Mouse (Mus musculus) CH12.LX (cell line): ENCODE measurements around the gene Hk1. TPM values are rescaled to one million over a fixed set of nuclear protein-coding genes. Genes with fewer than 3 reads are reported as not detected.
A peak's percentile ranks its signal among the peaks of the same experiment; 100 is the strongest.

ENCODE experiments used
- DNase-seq: peaks from one replicate; pipeline ENCODE4 v3.0.0-alpha.2; 2013; ENCODE audit errors: extremely low read depth
- H3K27ac ChIP-seq: 2 replicates; pipeline ENCODE4 v1.5.1; 2012; ENCODE audit warnings: low read depth, mild to moderate bottlenecking, control low read depth, moderate library complexity; ENCODE audit not compliant: insufficient read depth
- H3K27me3 ChIP-seq: replicated peaks from 2 replicates; pipeline ENCODE3; 2012; ENCODE audit warnings: inconsistent platforms
- H3K36me3 ChIP-seq, 2 experiments: replicated peaks in 1 of 2; 2 replicates each; pipeline versions ENCODE3 to v1.6.1; 2012; ENCODE audit warnings: inconsistent platforms in 1 of 2, low read length in 1 of 2, mild to moderate bottlenecking in 1 of 2, mixed read lengths in 1 of 2, moderate library complexity in 1 of 2; ENCODE audit not compliant: control insufficient read depth in 1 of 2, insufficient read depth in 1 of 2
- H3K4me1 ChIP-seq, 2 experiments: 2 replicates each; pipeline ENCODE4 v1.6.1; 2012; ENCODE audit warnings: inconsistent platforms in 1 of 2, moderate library complexity in 1 of 2; ENCODE audit not compliant: insufficient read depth in 2 of 2, control insufficient read depth in 1 of 2
- H3K4me2 ChIP-seq: 2 replicates; pipeline ENCODE4 v1.6.1; 2012; ENCODE audit warnings: low read depth, mild to moderate bottlenecking, control low read depth; ENCODE audit not compliant: poor library complexity, insufficient read depth, severe bottlenecking
- H3K4me3 ChIP-seq, 3 experiments: fragments of 150-350 bp in 1 of 3; sonication (generic) in 1 of 3; replicated peaks in 1 of 3; 2 replicates each; pipeline versions ENCODE3 to v1.5.1; 2011 to 2012; ENCODE audit warnings: low read depth in 2 of 3, low read length in 2 of 3, mild to moderate bottlenecking in 2 of 3, moderate library complexity in 2 of 3, control low read depth in 1 of 3, improper control_type of control experiment in 1 of 3, inconsistent platforms in 1 of 3, mixed read lengths in 1 of 3; ENCODE audit not compliant: poor library complexity in 1 of 3
- H3K79me2 ChIP-seq: replicated peaks from 2 replicates; pipeline ENCODE4 v1.6.1; 2012; ENCODE audit warnings: mild to moderate bottlenecking, moderate library complexity; ENCODE audit not compliant: control insufficient read depth, poor library complexity, insufficient read depth, severe bottlenecking; ENCODE audit errors: extremely low read depth
- H3K9ac ChIP-seq: 2 replicates; pipeline ENCODE4 v1.6.1; 2012; ENCODE audit warnings: low read depth, mild to moderate bottlenecking, control low read depth, moderate library complexity; ENCODE audit not compliant: insufficient read depth
- H3K9me3 ChIP-seq: replicated peaks from 2 replicates; pipeline ENCODE3; 2012; ENCODE audit warnings: low read length, inconsistent platforms, mixed read lengths
- BHLHE40 ChIP-seq: IDR thresholded peaks from 2 replicates; pipeline ENCODE4 v1.6.1; 2011; ENCODE audit warnings: mild to moderate bottlenecking, low read depth, low read length, improper control_type of control experiment
- CHD2 ChIP-seq: IDR thresholded peaks from 2 replicates; pipeline ENCODE4 v1.6.1; 2011; ENCODE audit warnings: low read length, improper control_type of control experiment
- CTCF ChIP-seq, 2 experiments: IDR thresholded peaks in 1 of 2; conservative IDR thresholded peaks in 1 of 2; 2 replicates each; pipeline ENCODE4 v1.5.1; 2011 to 2012; ENCODE audit warnings: low read depth in 2 of 2, low read length in 2 of 2, improper control_type of control experiment in 1 of 2, inconsistent platforms in 1 of 2, mild to moderate bottlenecking in 1 of 2, moderate library complexity in 1 of 2
- ELF1 ChIP-seq: IDR thresholded peaks from 2 replicates; pipeline ENCODE4 v1.6.1; 2014; ENCODE audit warnings: low read depth, mild to moderate bottlenecking, inconsistent platforms, low read length, improper control_type of control experiment
- EP300 ChIP-seq: IDR thresholded peaks from 2 replicates; pipeline ENCODE4 v1.6.1; 2011; ENCODE audit warnings: low read length, improper control_type of control experiment
- GABPA ChIP-seq: IDR thresholded peaks from 2 replicates; pipeline ENCODE4 v1.6.1; 2012; ENCODE audit warnings: low read depth, low read length, improper control_type of control experiment, inconsistent platforms; ENCODE audit not compliant: insufficient replicate concordance
- IRF4 ChIP-seq: IDR thresholded peaks from 2 replicates; pipeline ENCODE4 v1.6.1; 2014; ENCODE audit warnings: low read depth, mild to moderate bottlenecking, inconsistent platforms, low read length, improper control_type of control experiment
- JUND ChIP-seq: conservative IDR thresholded peaks from 2 replicates; pipeline ENCODE4 v1.6.1; 2011; ENCODE audit warnings: low read depth, low read length, improper control_type of control experiment
- MAX ChIP-seq: IDR thresholded peaks from 2 replicates; pipeline ENCODE4 v1.6.1; 2011; ENCODE audit warnings: low read length, improper control_type of control experiment
- MAZ ChIP-seq: IDR thresholded peaks from 2 replicates; pipeline ENCODE4 v1.6.1; 2012; ENCODE audit warnings: low read depth, mild to moderate bottlenecking, inconsistent platforms, low read length, improper control_type of control experiment, moderate library complexity
- MEF2A ChIP-seq: IDR thresholded peaks from 2 replicates; pipeline ENCODE4 v1.6.1; 2014; ENCODE audit warnings: low read depth, mild to moderate bottlenecking, inconsistent platforms, low read length, improper control_type of control experiment, borderline replicate concordance
- NELFE ChIP-seq: IDR thresholded peaks from 2 replicates; pipeline ENCODE4 v1.6.1; 2011; ENCODE audit warnings: low read depth, low read length, improper control_type of control experiment
- NRF1 ChIP-seq: IDR thresholded peaks from 2 replicates; pipeline ENCODE4 v1.6.1; 2014; ENCODE audit warnings: low read depth, mild to moderate bottlenecking, inconsistent platforms, low read length, improper control_type of control experiment, moderate library complexity
- PAX5 ChIP-seq: IDR thresholded peaks from 2 replicates; pipeline ENCODE4 v1.6.1; 2012; ENCODE audit warnings: low read length, inconsistent platforms, mixed read lengths
- POLR2A ChIP-seq: IDR thresholded peaks from 2 replicates; pipeline ENCODE4 v1.6.1; 2011; ENCODE audit warnings: low read depth, mild to moderate bottlenecking, improper control_type of control experiment, low read length
- RCOR1 ChIP-seq: conservative IDR thresholded peaks from 2 replicates; pipeline ENCODE4 v1.6.1; 2012; ENCODE audit warnings: low read depth, mild to moderate bottlenecking, inconsistent platforms, low read length, improper control_type of control experiment
- SIN3A ChIP-seq: IDR thresholded peaks from 2 replicates; pipeline ENCODE4 v1.6.1; 2012; ENCODE audit warnings: low read length, improper control_type of control experiment, inconsistent platforms
- SMC3 ChIP-seq: IDR thresholded peaks from 2 replicates; pipeline ENCODE4 v1.6.1; 2011; ENCODE audit warnings: low read depth, low read length, improper control_type of control experiment
- TCF12 ChIP-seq: IDR thresholded peaks from 2 replicates; pipeline ENCODE4 v1.6.1; 2014; ENCODE audit warnings: low read depth, mild to moderate bottlenecking, inconsistent platforms, low read length, improper control_type of control experiment
- UBTF ChIP-seq: IDR thresholded peaks from 2 replicates; pipeline ENCODE4 v1.6.1; 2012; ENCODE audit warnings: low read depth, mild to moderate bottlenecking, inconsistent platforms, low read length, improper control_type of control experiment, moderate library complexity
- USF1 ChIP-seq: IDR thresholded peaks from 2 replicates; pipeline ENCODE4 v1.6.1; 2014; ENCODE audit warnings: low read depth, mild to moderate bottlenecking, inconsistent platforms, low read length, improper control_type of control experiment
- USF2 ChIP-seq: conservative IDR thresholded peaks from 2 replicates; pipeline ENCODE4 v1.6.1; 2011; ENCODE audit warnings: low read depth, low read length, improper control_type of control experiment
- ZC3H11A ChIP-seq: IDR thresholded peaks from 2 replicates; pipeline ENCODE4 v1.6.1; 2012; ENCODE audit warnings: low read depth, mild to moderate bottlenecking, inconsistent platforms, low read length, improper control_type of control experiment
- ZKSCAN1 ChIP-seq: IDR thresholded peaks from 2 replicates; pipeline ENCODE4 v1.6.1; 2012; ENCODE audit warnings: low read depth, inconsistent platforms, low read length, improper control_type of control experiment, borderline replicate concordance
- ZMIZ1 ChIP-seq: IDR thresholded peaks from 2 replicates; pipeline ENCODE4 v1.6.1; 2012; ENCODE audit warnings: low read depth, mild to moderate bottlenecking, inconsistent platforms, low read length, improper control_type of control experiment
- ZNF384 ChIP-seq: IDR thresholded peaks from 2 replicates; pipeline ENCODE4 v1.6.1; 2012; ENCODE audit warnings: low read depth, low read length, improper control_type of control experiment, inconsistent platforms
- dilution Hi-C: fragments of 300-500 bp; cut with MboI; formaldehyde crosslinking; loops from 2 replicates; pipeline ENCODE4 v1.14.3; 2020; ENCODE audit warnings: low sequenced_read_pairs; ENCODE audit not compliant: extremely low pct_unique_long_range_greater_than_20kb, extremely low pct_ligation_motif_present
- in situ Hi-C: fragments of 300-500 bp; cut with MboI; formaldehyde crosslinking; loops from 3 replicates; pipeline ENCODE4 v1.14.3; 2019; ENCODE audit warnings: low sequenced_read_pairs, low pct_ligation_motif_present, low pct_unique_long_range_greater_than_20kb, mixed read lengths
- polyA plus RNA-seq: library from polyadenylated mRNA; unstranded; fragments of >175 nt; gene quantifications from 2 replicates; pipeline ENCODE4 v1.2.1, GENCODE M21; 2012; ENCODE audit warnings: low read depth; ENCODE audit not compliant: insufficient read length
- total RNA-seq, 2 experiments: library from RNA; depleted of rRNA; stranded (reverse); fragments of 300-350 nt in 1 of 2; fragments of >200 nt in 1 of 2; gene quantifications; 2 replicates each; pipeline ENCODE4 v1.2.3; 2012 to 2014

Hk1 gene
- total and polyA plus RNA-seq, 3 experiments: 9.3 to 30.1 (median 23.4) TPM

GRCm38 (mm10) chr10:62236165-62236564 is 143.5 kb downstream of the Hk1 start:
- Histone ChIP-seq H3K79me2 (no peaks in the 10 kb centered on the region), H3K36me3 (no peaks in the 10 kb centered on the region), H3K4me1 (peaks cover 0 to 4% of the 10 kb centered on the region in 2 experiments; a peak in 2 of 4 replicates), H3K4me2 (no peak overlapping the region), H3K27me3 (peaks cover 29% of the 10 kb centered on the region), H3K4me3 (no peak overlapping the region), H3K27ac (no peak overlapping the region), H3K9me3 (no peaks in the 10 kb centered on the region), H3K9ac (no peak overlapping the region)
- DNase-seq: no peak
- no peak for TF ChIP-seq ZMIZ1
- no peak for TF ChIP-seq ZKSCAN1
- dilution Hi-C loops: no loop called here
- in situ Hi-C loops: no loop called here

DNA sequence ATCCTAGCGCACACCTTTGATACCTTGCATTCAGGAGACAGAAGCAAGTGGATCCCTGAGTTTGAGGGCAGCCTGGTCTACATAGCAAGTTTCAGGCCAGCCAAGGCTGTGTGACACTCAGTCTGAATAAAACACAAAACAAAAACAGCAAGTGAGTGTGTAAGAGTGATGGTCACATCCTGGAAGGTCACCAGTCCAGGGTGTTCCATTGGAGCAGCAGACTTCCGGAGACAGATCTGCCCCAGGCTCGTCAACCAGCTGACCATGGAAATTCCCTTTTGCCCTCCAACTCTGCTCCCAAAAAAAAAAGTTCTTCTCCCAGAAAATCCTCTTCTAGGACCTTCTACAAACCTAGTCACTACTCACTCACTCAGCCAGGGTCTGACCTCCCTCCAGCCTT is 147.9 kb downstream of the Hk1 start:
- Histone ChIP-seq H3K27me3 (peaks cover 58% of the 10 kb centered on the region), H3K9me3 (no peaks in the 10 kb centered on the region)
- no peak for DNase-seq
- TF ChIP-seq NELFE (no peak), JUND (no peak), ZNF384 (no peak), BHLHE40 (no peak), NRF1 (no peak), CHD2 (no peak), MEF2A (no peak), TCF12 (no peak), POLR2A (no peak), USF1 (no peak)
- TF ChIP-seq, all 38 proteins: peak for 0
- no peaks in the 10 kb centered on the region for H3K36me3 ChIP-seq
- peaks cover 3 to 4% of the 10 kb centered on the region in 2 experiments; a peak in 1 of 4 replicates for H3K4me1 ChIP-seq
- H3K9ac ChIP-seq: no peak overlapping the region
- H3K79me2 ChIP-seq: no peaks in the 10 kb centered on the region
- H3K4me2 ChIP-seq: no peak overlapping the region
- dilution Hi-C loops: no loop called here
- H3K27ac ChIP-seq: no peak overlapping the region
- in situ Hi-C loops: no loop called here
- H3K4me3 ChIP-seq: no peak overlapping the region

GRCm38 (mm10) chr10:62231395-62231732 is 148.3 kb downstream of the Hk1 start:
- Histone ChIP-seq H3K4me1 (peaks cover 3 to 4% of the 10 kb centered on the region in 2 experiments; a peak in 1 of 4 replicates), H3K9ac (no peak overlapping the region), H3K27me3 (peaks cover 62% of the 10 kb centered on the region), H3K36me3 (no peaks in the 10 kb centered on the region), H3K4me3 (no peak overlapping the region), H3K4me2 (peak overlapping the region; percentile 72), H3K9me3 (no peaks in the 10 kb centered on the region), H3K79me2 (no peaks in the 10 kb centered on the region), H3K27ac (no peak overlapping the region)
- dilution Hi-C loops (no loop called here), in situ Hi-C loops (no loop called here)
- no peak for DNase-seq
- TF ChIP-seq ELF1 (no peak), IRF4 (no peak), UBTF (no peak), RCOR1 (no peak), CTCF (conservative IDR thresholded peaks at IDR 0.05 in 1 of 2, IDR thresholded peaks at IDR 0.05 in 1 of 2; ENCODE audit: low read depth in 2 of 2, low read length in 2 of 2) (no peak), PAX5 (no peak), ZC3H11A (no peak), SIN3A (no peak), MAZ (no peak), USF2 (no peak), JUND (no peak), NELFE (no peak), GABPA (no peak), MAX (no peak), SMC3 (no peak), EP300 (no peak), MEF2A (no peak), ZNF384 (no peak)
